Comparison of ENCODE assay signal across 23 mouse cellular contexts in genomic region chr4:59298719-59299496, GRCm38 (mm10).
DNase-seq lines count a peak whose midpoint lies in the region; ATAC-seq and TF ChIP-seq lines count a peak whose summit lies in the region.
"Had no signal": no experiment of that assay in that cellular context is flagged by ENCODE, and none has a peak within 500 bp of the region (broad histone marks: within the 10 kb centered on the region; RNA-seq: fewer than 3 reads in every experiment).

No protein-coding gene starts in this region.

- no peak overlapping the region for H3K9ac ChIP-seq in heart, embryonic 15.5 days
- H3K9ac ChIP-seq in hindbrain, embryonic 13.5 days = no peak overlapping the region
- H3K9ac ChIP-seq: liver, embryonic 14.5 days; midbrain, embryonic 12.5 days; stomach, embryonic 15.5 days had no signal

- no peak for TF ChIP-seq POLR2A in embryonic fibroblast, embryonic 13.5 days (IDR thresholded peaks at IDR 0.05; ENCODE audit: low read depth, low read length)

- ATAC-seq in heart, embryonic 15.5 days (replicated peaks; ENCODE audit: insufficient number of reproducible peaks, insufficient read depth, low FRiP score, low read depth) = peak; percentile 47; the same call in 1 of the 2 replicates
- peak; percentile 69 for ATAC-seq in megakaryocyte progenitor cell, adult 5-6 weeks (replicated peaks; ENCODE audit: poor library complexity)
- no peak for ATAC-seq in hindbrain, embryonic 13.5 days (ENCODE audit: low FRiP score)
- ATAC-seq: forebrain, embryonic 14.5 days; hindbrain, embryonic 16.5 days had no signal

- H3K4me3 ChIP-seq in heart, embryonic 15.5 days = no peak overlapping the region
- no peak overlapping the region for H3K4me3 ChIP-seq in embryonic fibroblast, embryonic 13.5 days (ENCODE audit: insufficient read depth, low read length)
- H3K4me3 ChIP-seq in hindbrain, embryonic 13.5 days = no peak overlapping the region
- H3K4me3 ChIP-seq: layer of hippocampus, adult 2 months; midbrain, embryonic 12.5 days; stomach, embryonic 15.5 days had no signal

- H3K4me1 ChIP-seq in heart, embryonic 15.5 days (replicated peaks) = no peaks in the 10 kb centered on the region
- peaks cover 9% of the 10 kb centered on the region; the same call in 1 of the 2 replicates for H3K4me1 ChIP-seq in embryonic fibroblast, embryonic 13.5 days (ENCODE audit: control insufficient read depth, insufficient read depth, low read length)
- no peaks in the 10 kb centered on the region for H3K4me1 ChIP-seq in hindbrain, embryonic 13.5 days (replicated peaks)
- H3K4me1 ChIP-seq: midbrain, embryonic 12.5 days; stomach, embryonic 15.5 days had no signal

- WGBS in heart, embryonic 15.5 days = 61% methylated on average over 7 of the region's 7 CpGs
- 81% methylated on average over 7 of the region's 7 CpGs for WGBS in hindbrain, embryonic 13.5 days

- H3K4me2 ChIP-seq in heart, embryonic 15.5 days = no peak overlapping the region
- H3K4me2 ChIP-seq in hindbrain, embryonic 13.5 days = no peak overlapping the region
- H3K4me2 ChIP-seq: midbrain, embryonic 12.5 days; stomach, embryonic 15.5 days had no signal

- no peak for TF ChIP-seq CTCF in embryonic fibroblast, embryonic 13.5 days (IDR thresholded peaks at IDR 0.05; ENCODE audit: borderline replicate concordance, insufficient read depth, low read length)

- no peak for DNase-seq in heart, postnatal 4 days
- DNase-seq in CD4-positive, CD25-positive, alpha-beta regulatory T cell, adult 2 months (ENCODE audit: low read depth, low spot score) = peak; percentile 41
- no peak for DNase-seq in adrenal gland, postnatal 14 days
- DNase-seq: adrenal gland, postnatal 36 days; cerebellum, adult 11-12 months; cerebellum, postnatal 36 days; gastrocnemius, postnatal 10 days; heart, postnatal 36 days; kidney, adult 2 months; kidney, postnatal 14 days; right cerebral cortex, postnatal 25 days; thymus, adult 18-20 months had no signal

- no peaks in the 10 kb centered on the region for H3K9me3 ChIP-seq in heart, embryonic 15.5 days (replicated peaks)
- no peaks in the 10 kb centered on the region for H3K9me3 ChIP-seq in hindbrain, embryonic 13.5 days
- H3K9me3 ChIP-seq: G1E; midbrain, embryonic 12.5 days; stomach, embryonic 15.5 days had no signal

- H3K27ac ChIP-seq in heart, embryonic 15.5 days = 0 out of 2 replicates have a peak overlapping the region, but pooled peaks have one; percentile 17
- H3K27ac ChIP-seq in embryonic fibroblast, embryonic 13.5 days (ENCODE audit: insufficient read depth, low read length) = peak overlapping the region; percentile 38; the same call in 1 of the 2 replicates
- no peak overlapping the region for H3K27ac ChIP-seq in hindbrain, embryonic 13.5 days
- H3K27ac ChIP-seq: layer of hippocampus, adult 2 months; liver, embryonic 14.5 days; midbrain, embryonic 12.5 days; stomach, embryonic 15.5 days had no signal

- no peaks in the 10 kb centered on the region for H3K27me3 ChIP-seq in heart, embryonic 15.5 days
- no peaks in the 10 kb centered on the region for H3K27me3 ChIP-seq in hindbrain, embryonic 13.5 days
- H3K27me3 ChIP-seq: midbrain, embryonic 12.5 days; stomach, embryonic 15.5 days had no signal

- no peaks in the 10 kb centered on the region for H3K36me3 ChIP-seq in heart, embryonic 15.5 days
- H3K36me3 ChIP-seq in hindbrain, embryonic 13.5 days = no peaks in the 10 kb centered on the region
- H3K36me3 ChIP-seq: G1E; midbrain, embryonic 12.5 days; stomach, embryonic 15.5 days had no signal
